In the genomic region with DNA sequence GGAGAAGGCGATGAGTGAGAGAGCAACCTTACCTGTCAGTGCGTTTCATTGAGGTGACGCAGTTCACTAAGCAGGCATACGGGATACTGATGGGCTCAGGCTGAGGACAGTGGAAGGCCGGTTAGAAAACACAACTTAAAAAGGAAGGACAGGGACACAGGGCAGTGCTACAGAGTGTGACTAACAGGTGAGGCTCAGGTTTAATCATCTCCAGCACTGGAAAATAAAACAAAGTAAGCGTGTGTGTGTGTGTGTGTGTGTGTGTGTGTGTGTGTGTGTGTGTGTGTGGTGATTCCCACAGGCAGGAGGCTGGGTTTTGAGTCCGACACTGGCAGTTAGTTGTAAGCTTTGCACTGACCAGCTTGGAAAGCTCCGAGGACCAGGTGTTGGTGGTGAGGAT, we compare ENCODE assay signal across 13 mouse cellular contexts.
"Had no signal": no experiment of that assay in that cellular context is flagged by ENCODE, and none has a peak within 500 bp of the region (broad histone marks: within the 10 kb centered on the region; RNA-seq: fewer than 3 reads in every experiment).

No protein-coding gene starts in this region.

- H3K9me3 ChIP-seq: limb, embryonic 12.5 days; liver, embryonic 15.5 days; neural tube, embryonic 15.5 days; stomach, embryonic 15.5 days had no signal

- H3K4me1 ChIP-seq: limb, embryonic 12.5 days; neural tube, embryonic 15.5 days had no signal

- H3K4me3 ChIP-seq: limb, embryonic 12.5 days; liver, embryonic 15.5 days; myocyte; neural tube, embryonic 15.5 days; stomach, embryonic 15.5 days had no signal

- H3K4me2 ChIP-seq: limb, embryonic 12.5 days; liver, embryonic 11.5 days; liver, embryonic 15.5 days; neural tube, embryonic 15.5 days; stomach, embryonic 15.5 days had no signal

- H3K27me3 ChIP-seq: limb, embryonic 12.5 days; liver, embryonic 15.5 days; neural tube, embryonic 15.5 days; stomach, embryonic 15.5 days had no signal

- DNase-seq: lung, adult 2 months; lung, postnatal 36 days; midbrain, embryonic 14.5 days; thymus, postnatal 36 days had no signal

- H3K27ac ChIP-seq: limb, embryonic 12.5 days; liver, embryonic 15.5 days; neural tube, embryonic 15.5 days; stomach, embryonic 15.5 days had no signal

- ATAC-seq: hindbrain, embryonic 16.5 days; inflammation-experienced regulatory T-cells, adult 6 months; lung, postnatal 0 days had no signal

- H3K9ac ChIP-seq: limb, embryonic 12.5 days; liver, embryonic 15.5 days; neural tube, embryonic 15.5 days; stomach, embryonic 15.5 days had no signal
